Mouse (Mus musculus) heart, postnatal 0 days (tissue): Measurements from ENCODE around the gene Cir1.

Experiments used
- CTCF ChIP-seq: IDR thresholded peaks from 2 replicates; pipeline ENCODE4 v1.5.1; 2016; ENCODE audit warnings: antibody characterized with exemption, control low read depth, low read depth
- EP300 ChIP-seq: IDR thresholded peaks from 2 replicates; pipeline ENCODE4 v1.6.1; 2016; ENCODE audit warnings: antibody characterized with exemption, low read depth

DNA sequence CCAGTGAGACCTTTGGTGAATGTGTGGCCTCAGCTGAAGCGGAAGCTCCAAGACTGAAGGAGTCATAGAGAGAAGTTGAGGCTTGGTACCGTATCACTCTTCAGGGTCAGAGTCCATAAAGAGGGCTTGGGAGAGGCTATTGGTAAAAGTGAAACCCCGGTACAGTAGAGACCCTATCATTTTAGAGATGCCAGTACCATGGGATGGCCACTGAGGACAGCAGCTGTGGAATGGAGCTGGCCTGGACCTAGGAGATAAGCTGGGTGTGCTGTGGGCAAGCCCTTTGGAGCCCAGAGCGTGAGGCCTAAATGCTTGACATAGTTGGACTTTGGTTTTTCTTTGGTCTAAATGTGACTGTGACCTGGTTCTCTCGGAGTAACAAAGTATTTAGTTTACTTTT is 47.4 kb upstream of the Cir1 start:
- TF ChIP-seq CTCF (no peak), EP300 (no peak)
